In genomic region chr14:27875991-27876411, GRCm38 (mm10) we compare ENCODE assay signal across 10 mouse cellular contexts.
DNase-seq lines count a peak whose midpoint lies in the region; ATAC-seq and TF ChIP-seq lines count a peak whose summit lies in the region.
"Had no signal": no experiment of that assay in that cellular context is flagged by ENCODE, and none has a peak within 500 bp of the region (broad histone marks: within the 10 kb centered on the region; RNA-seq: fewer than 3 reads in every experiment).

No protein-coding gene starts in this region.

- H3K9ac ChIP-seq in liver, adult 2 months (ENCODE audit: low read depth, low read length), result no peak overlapping the region
- H3K9ac ChIP-seq in liver, postnatal 0 days (replicated peaks), result no peak overlapping the region
- H3K9ac ChIP-seq: stomach, embryonic 15.5 days had no signal

- no peak overlapping the region for H3K4me2 ChIP-seq in liver, postnatal 0 days (ENCODE audit: low read depth, low read length)
- H3K4me2 ChIP-seq: stomach, embryonic 15.5 days had no signal

- TF ChIP-seq POLR2A in liver, adult 2 months (IDR thresholded peaks at IDR 0.05; ENCODE audit: extremely low read depth, insufficient read depth, low read length), result no peak

- ATAC-seq in cerebellum, adult (ENCODE audit: insufficient number of reproducible peaks, low FRiP score, low TSS enrichment), result no peak
- ATAC-seq in liver, postnatal 0 days, result no peak

- H3K27ac ChIP-seq in liver, adult 2 months (replicated peaks; ENCODE audit: insufficient read depth, low read depth, low read length), result no peak overlapping the region
- H3K27ac ChIP-seq in liver, postnatal 0 days (ENCODE audit: low read depth), result no peak overlapping the region
- H3K27ac ChIP-seq: stomach, embryonic 15.5 days had no signal

- no peaks in the 10 kb centered on the region for H3K79me2 ChIP-seq in liver, adult 2 months (ENCODE audit: control insufficient read depth, insufficient read depth, low read length)

- no peak overlapping the region for H3K4me3 ChIP-seq in liver, adult 2 months (ENCODE audit: insufficient read depth, low read depth, low read length)
- no peak overlapping the region for H3K4me3 ChIP-seq in liver, postnatal 0 days (ENCODE audit: low read depth, low read length)
- H3K4me3 ChIP-seq: stomach, embryonic 15.5 days had no signal

- H3K9me3 ChIP-seq in liver, postnatal 0 days (ENCODE audit: low read length), result no peaks in the 10 kb centered on the region
- H3K9me3 ChIP-seq: stomach, embryonic 15.5 days had no signal

- DNase-seq in cerebellum, postnatal 25 days, result peak; percentile 12 to 18
- peak; percentile 33 for DNase-seq in liver, adult 2 months (ENCODE audit: extremely low read depth, low read depth, low spot score)
- no peak for DNase-seq in liver, postnatal 0 days
- DNase-seq in left cerebral cortex, adult 9 months (ENCODE audit: low spot score in 2 of 2), result peak; percentile 49 to 75
- peak; percentile 55 for DNase-seq in right cerebral cortex, postnatal 25 days
- no peak for DNase-seq in lung, postnatal 36 days
- DNase-seq in T-cell, adult 2 months (ENCODE audit: low spot score), result no peak
- DNase-seq: heart, postnatal 14 days had no signal

- H3K4me1 ChIP-seq in liver, adult 2 months (ENCODE audit: control insufficient read depth, insufficient read depth, low read length), result no peaks in the 10 kb centered on the region
- H3K4me1 ChIP-seq in liver, postnatal 0 days (ENCODE audit: insufficient read depth), result no peaks in the 10 kb centered on the region
- H3K4me1 ChIP-seq: stomach, embryonic 15.5 days had no signal

- TF ChIP-seq CTCF in liver, adult 2 months (IDR thresholded peaks at IDR 0.05; ENCODE audit: low read depth, low read length), result no peak
- TF ChIP-seq CTCF in liver, postnatal 0 days (IDR thresholded peaks at IDR 0.05; ENCODE audit: low read depth), result no peak

- no peaks in the 10 kb centered on the region for H3K27me3 ChIP-seq in liver, adult 2 months (ENCODE audit: control insufficient read depth, insufficient read depth, low read length)
- H3K27me3 ChIP-seq in liver, postnatal 0 days (ENCODE audit: insufficient read depth, low read length), result no peaks in the 10 kb centered on the region
- H3K27me3 ChIP-seq: stomach, embryonic 15.5 days had no signal

- H3K36me3 ChIP-seq in liver, adult 2 months (ENCODE audit: control insufficient read depth, insufficient read depth, low read length), result no peaks in the 10 kb centered on the region
- no peaks in the 10 kb centered on the region for H3K36me3 ChIP-seq in liver, postnatal 0 days (replicated peaks; ENCODE audit: insufficient read depth, low read length)
- H3K36me3 ChIP-seq: stomach, embryonic 15.5 days had no signal

- WGBS in liver, adult 2 months, result 63% methylated on average over 13 of the region's 13 CpGs
- 80% methylated on average over 13 of the region's 13 CpGs for WGBS in liver, postnatal 0 days (ENCODE audit: insufficient replicate concordance)

- no peak for TF ChIP-seq EP300 in liver, postnatal 0 days (IDR thresholded peaks at IDR 0.05; ENCODE audit: low read depth)

Comparison
In these comparisons a context has a peak if more than half of its experiments do, and no peak if none do; other contexts are left out.
1. DNase-seq: peak in cerebellum, postnatal 25 days (2 of 2), liver, adult 2 months (single experiment), left cerebral cortex, adult 9 months (2 of 2) and right cerebral cortex, postnatal 25 days (single experiment); none in liver, postnatal 0 days (single experiment), lung, postnatal 36 days (single experiment) and T-cell, adult 2 months (single experiment).